Mouse (Mus musculus): ENCODE results near the gene Gfod1. TPM values are rescaled to one million over a fixed set of nuclear protein-coding genes. Genes with fewer than 3 reads are reported as not detected.
A peak's percentile ranks its signal among the peaks of the same experiment; 100 is the strongest.

Gene Gfod1
- total RNA-seq, 2 experiments from 2014 or later: 94.6 to 99.3 TPM

DNA sequence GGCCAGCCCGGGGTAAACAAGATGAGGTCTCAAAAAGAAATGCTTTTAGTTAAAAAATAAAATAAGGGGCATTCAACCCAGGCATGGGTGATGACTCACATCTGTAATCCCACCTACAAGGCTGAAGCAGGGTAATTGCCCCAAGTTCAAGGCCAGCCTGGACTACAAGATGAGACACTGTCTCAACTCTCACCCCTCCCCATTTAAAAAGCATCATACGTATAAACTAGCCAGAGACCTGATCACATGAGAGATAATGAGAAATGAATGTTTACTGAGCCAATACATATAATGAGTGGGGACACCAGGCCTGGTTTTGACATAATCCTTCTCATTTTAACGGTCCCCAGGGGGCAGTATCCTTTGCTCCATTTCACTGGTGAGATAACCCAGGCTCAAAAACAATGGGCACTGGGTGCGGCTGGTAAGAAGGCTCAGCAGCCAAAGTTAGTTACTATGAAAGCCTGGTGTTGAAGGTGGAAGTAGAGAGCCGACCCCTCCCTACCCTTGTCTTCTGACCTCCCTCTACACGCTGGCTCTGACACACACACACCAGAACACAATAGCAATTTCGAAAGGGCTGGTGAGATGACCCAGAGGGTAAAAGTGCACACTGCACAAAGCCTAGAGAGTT lies 8.9 kb downstream of the Gfod1 start:
- H3K4me3 ChIP-seq: no peak overlapping the region
- peak; percentile 48 for TF ChIP-seq CTCF (conservative IDR thresholded peaks at IDR 0.05)
- no peak for DNase-seq (ENCODE audit: low spot score in 2 of 2)
- peak overlapping the region; percentile 8; the same call in 1 of the 2 replicates for H3K27ac ChIP-seq

DNA sequence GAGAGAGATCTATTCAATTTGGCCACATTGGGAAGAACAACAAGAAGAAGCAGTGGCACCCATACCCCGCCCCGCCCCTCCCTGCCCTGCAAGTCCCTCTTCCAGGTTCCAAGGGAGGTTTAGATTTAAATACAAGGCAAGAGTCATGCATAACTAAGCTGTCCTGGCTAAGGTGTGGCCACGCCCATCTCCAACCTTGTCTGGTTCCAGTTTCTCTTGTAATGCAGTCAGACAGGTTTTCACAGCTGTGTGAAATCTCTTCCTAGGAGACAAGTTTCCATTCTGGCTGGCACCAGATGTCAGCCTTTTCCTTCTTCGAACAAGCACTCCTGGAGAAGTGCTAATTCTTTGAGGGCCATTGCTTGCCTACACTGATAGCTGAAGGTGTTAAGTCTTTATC lies 11.1 kb downstream of the Gfod1 start:
- DNase-seq (ENCODE audit: low spot score in 2 of 2): no peak
- no peak overlapping the region for H3K4me3 ChIP-seq
- no peak for TF ChIP-seq CTCF (conservative IDR thresholded peaks at IDR 0.05)
- H3K27ac ChIP-seq: no peak overlapping the region

GRCm38 (mm10) chr13:43289076-43289475 lies 14.9 kb downstream of the Gfod1 start:
- Histone ChIP-seq H3K27ac (peak overlapping the region; percentile 82), H3K4me3 (no peak overlapping the region)
- TF ChIP-seq CTCF (conservative IDR thresholded peaks at IDR 0.05): no peak
- DNase-seq (ENCODE audit: low spot score in 2 of 2): no peak

- no peak for TF ChIP-seq CTCF (conservative IDR thresholded peaks at IDR 0.05)
- DNase-seq (ENCODE audit: low spot score in 2 of 2): no peak
- no peak overlapping the region for H3K4me3 ChIP-seq
- H3K27ac ChIP-seq: peak overlapping the region; percentile 82
Measured at GRCm38 (mm10) chr13:43288444-43288843, 15.5 kb downstream of the Gfod1 start.

DNA sequence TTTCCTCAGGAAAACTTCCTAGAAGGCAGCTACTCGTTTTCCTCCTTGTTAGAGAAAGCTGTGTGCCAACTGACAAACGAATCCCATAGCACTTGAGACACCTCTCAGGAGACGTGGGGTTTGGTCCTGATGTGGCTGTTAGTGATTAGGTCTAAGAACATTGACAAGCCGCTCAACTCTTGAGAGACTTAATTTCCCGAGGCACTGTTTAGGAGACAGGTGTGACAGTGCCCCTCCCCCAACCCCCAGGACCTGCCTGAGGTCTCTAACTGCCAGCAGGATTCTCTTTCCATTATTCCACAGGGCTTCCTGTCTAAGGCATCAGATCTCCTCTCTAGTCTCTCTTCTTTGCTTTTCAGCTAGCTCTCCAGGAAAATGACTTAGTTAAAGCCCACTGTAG lies 15.9 kb downstream of the Gfod1 start:
- Histone ChIP-seq H3K4me3 (no peak overlapping the region), H3K27ac (peak overlapping the region; percentile 82)
- no peak for DNase-seq (ENCODE audit: low spot score in 2 of 2)
- no peak for TF ChIP-seq CTCF (conservative IDR thresholded peaks at IDR 0.05)

- H3K27ac ChIP-seq: peak overlapping the region; percentile 90; the same call in 1 of the 2 replicates
- DNase-seq (ENCODE audit: low spot score in 2 of 2): no peak
- no peak for TF ChIP-seq CTCF (conservative IDR thresholded peaks at IDR 0.05)
- no peak overlapping the region for H3K4me3 ChIP-seq
Measured at GRCm38 (mm10) chr13:43286836-43287235, 17.1 kb downstream of the Gfod1 start.

DNA sequence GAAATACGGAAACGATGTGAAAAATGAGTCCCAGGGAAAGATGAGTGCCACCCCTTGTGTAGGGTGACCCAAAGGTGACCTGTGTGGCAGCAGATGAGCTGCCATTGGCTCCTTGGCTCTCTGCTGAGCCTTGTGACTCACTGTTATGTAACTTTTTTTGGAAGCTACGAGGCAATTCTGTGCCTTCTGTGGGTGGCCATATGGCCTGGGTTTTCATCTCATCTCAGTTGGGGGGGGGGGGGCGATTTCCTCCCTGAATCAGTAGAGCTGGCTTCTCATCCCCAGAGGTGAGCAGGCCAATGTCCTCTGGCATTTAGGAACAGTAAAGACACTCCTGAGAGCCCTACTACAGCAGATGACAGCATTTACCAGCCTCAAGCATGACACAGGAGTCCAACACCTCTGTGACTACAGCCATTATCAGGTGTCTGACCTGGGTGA lies 19.2 kb downstream of the Gfod1 start:
- TF ChIP-seq CTCF (conservative IDR thresholded peaks at IDR 0.05): no peak
- H3K4me3 ChIP-seq: no peak overlapping the region
- peak; percentile 58 to 73 for DNase-seq (ENCODE audit: low spot score in 2 of 2)
- peak overlapping the region; percentile 90 for H3K27ac ChIP-seq

- Histone ChIP-seq H3K4me3 (no peak overlapping the region), H3K27ac (no peak overlapping the region; the same call in 1 of the 2 replicates)
- no peak for DNase-seq (ENCODE audit: low spot score in 2 of 2)
- TF ChIP-seq CTCF (conservative IDR thresholded peaks at IDR 0.05): no peak
Measured at GRCm38 (mm10) chr13:43273906-43274305, 30.1 kb downstream of the Gfod1 start.

GRCm38 (mm10) chr13:43272303-43273135 lies 31.5 kb downstream of the Gfod1 start:
- DNase-seq (ENCODE audit: low spot score in 2 of 2): no peak
- no peak for TF ChIP-seq CTCF (conservative IDR thresholded peaks at IDR 0.05)
- H3K27ac ChIP-seq: peak overlapping the region; percentile 84
- no peak overlapping the region for H3K4me3 ChIP-seq

DNA sequence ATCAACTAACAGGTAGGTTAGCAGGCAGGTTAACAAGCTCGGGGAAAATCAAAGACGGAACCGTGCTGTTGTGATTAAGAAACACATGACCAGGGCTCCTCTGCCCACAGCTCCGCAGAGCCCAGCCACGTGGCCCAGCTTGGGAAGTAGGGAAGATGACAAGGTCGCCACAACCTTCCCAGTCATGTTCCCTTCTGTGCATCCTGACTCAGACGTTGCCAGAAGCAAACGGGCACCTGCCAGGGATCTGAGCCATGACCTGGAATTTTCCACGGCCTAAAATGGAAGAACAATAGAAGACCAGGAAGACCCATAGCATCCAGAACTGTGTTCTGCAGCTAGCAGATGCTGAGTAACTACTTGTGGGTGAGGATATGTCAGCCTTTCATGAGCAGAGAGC lies 32.5 kb downstream of the Gfod1 start:
- Histone ChIP-seq H3K4me3 (no peak overlapping the region), H3K27ac (peak overlapping the region; percentile 84)
- DNase-seq (ENCODE audit: low spot score in 2 of 2): no peak
- TF ChIP-seq CTCF (conservative IDR thresholded peaks at IDR 0.05): no peak

- no peak for TF ChIP-seq CTCF (conservative IDR thresholded peaks at IDR 0.05)
- Histone ChIP-seq H3K4me3 (no peak overlapping the region), H3K27ac (peak overlapping the region; percentile 84)
- no peak for DNase-seq (ENCODE audit: low spot score in 2 of 2)
Measured at GRCm38 (mm10) chr13:43270220-43270597, 33.8 kb downstream of the Gfod1 start.

- no peak for TF ChIP-seq CTCF (conservative IDR thresholded peaks at IDR 0.05)
- Histone ChIP-seq H3K27ac (peak overlapping the region; percentile 84), H3K4me3 (no peak overlapping the region)
- no peak for DNase-seq (ENCODE audit: low spot score in 2 of 2)
Measured at GRCm38 (mm10) chr13:43269460-43270219, 34.3 kb downstream of the Gfod1 start.
